Mouse (Mus musculus) CH12.LX (cell line): ENCODE measurements at regions not wholly inside any gene's neighbourhood (a gene's known extent, or its start where the extent isn't known, plus 50 kb on each side); places are given as distances from the start of the nearest gene placed in this dataset.

Experiments used
- CTCF ChIP-seq, 2 experiments: IDR thresholded peaks in 1 of 2; conservative IDR thresholded peaks in 1 of 2; 2 replicates each; pipeline ENCODE4 v1.5.1; 2011 to 2012; ENCODE audit warnings: low read depth in 2 of 2, low read length in 2 of 2, improper control_type of control experiment in 1 of 2, inconsistent platforms in 1 of 2, mild to moderate bottlenecking in 1 of 2, moderate library complexity in 1 of 2
- JUN ChIP-seq: IDR thresholded peaks from 2 replicates; pipeline ENCODE4 v1.6.1; 2011; ENCODE audit warnings: low read depth, mild to moderate bottlenecking, low read length, improper control_type of control experiment, moderate library complexity; ENCODE audit not compliant: insufficient read depth
- MAZ ChIP-seq: IDR thresholded peaks from 2 replicates; pipeline ENCODE4 v1.6.1; 2012; ENCODE audit warnings: low read depth, mild to moderate bottlenecking, inconsistent platforms, low read length, improper control_type of control experiment, moderate library complexity
- MXI1 ChIP-seq: IDR thresholded peaks from 2 replicates; pipeline ENCODE4 v1.6.1; 2011; ENCODE audit warnings: mild to moderate bottlenecking, low read depth, low read length, improper control_type of control experiment
- POLR2A ChIP-seq: IDR thresholded peaks from 2 replicates; pipeline ENCODE4 v1.6.1; 2011; ENCODE audit warnings: low read depth, mild to moderate bottlenecking, improper control_type of control experiment, low read length
- POLR2AphosphoS2 ChIP-seq: IDR thresholded peaks from 2 replicates; pipeline ENCODE4 v1.6.1; 2011; ENCODE audit warnings: low read depth, low read length, improper control_type of control experiment
- ZC3H11A ChIP-seq: IDR thresholded peaks from 2 replicates; pipeline ENCODE4 v1.6.1; 2012; ENCODE audit warnings: low read depth, mild to moderate bottlenecking, inconsistent platforms, low read length, improper control_type of control experiment

GRCm38 (mm10) chr7:83392181-83392580, 192.5 kb upstream of the Tmc3 start:
- TF ChIP-seq ZC3H11A (no peak), CTCF (conservative IDR thresholded peaks at IDR 0.05 in 1 of 2, IDR thresholded peaks at IDR 0.05 in 1 of 2; ENCODE audit: low read depth in 2 of 2, low read length in 2 of 2) (no peak), POLR2AphosphoS2 (no peak), MAZ (no peak), MXI1 (no peak), POLR2A (no peak), JUN (no peak)
